Mouse (Mus musculus): ENCODE measurements around the gene Pheta2. TPM values are rescaled to one million over a fixed set of nuclear protein-coding genes. Genes with fewer than 3 reads are reported as not detected.

Gene Pheta2
- polyA plus RNA-seq, 1 experiment from 2014 or later = 1.4 TPM

GRCm38 (mm10) chr15:82335194-82335593 lies 3.5 kb upstream of the Pheta2 start:
- no peaks in the 10 kb centered on the region for H3K9me3 ChIP-seq
- no peaks in the 10 kb centered on the region; the same call in 1 of the 2 replicates for H3K27me3 ChIP-seq
- ATAC-seq (replicated peaks) = no peak
- H3K4me1 ChIP-seq = peaks cover 8% of the 10 kb centered on the region
- no peak overlapping the region for H3K9ac ChIP-seq (replicated peaks)
- WGBS = 96% methylated on average over 4 of the region's 4 CpGs
- H3K4me3 ChIP-seq = no peak overlapping the region
- no peak overlapping the region for H3K4me2 ChIP-seq (replicated peaks)
- no peak overlapping the region for H3K27ac ChIP-seq (replicated peaks)
- H3K36me3 ChIP-seq = no peaks in the 10 kb centered on the region

- H3K27ac ChIP-seq (replicated peaks) = no peak overlapping the region
- H3K27me3 ChIP-seq = peaks cover 12% of the 10 kb centered on the region
- no peak overlapping the region for H3K4me2 ChIP-seq (replicated peaks)
- H3K9me3 ChIP-seq = no peaks in the 10 kb centered on the region
- peaks cover 15% of the 10 kb centered on the region for H3K4me1 ChIP-seq
- H3K9ac ChIP-seq (replicated peaks) = no peak overlapping the region
- no peaks in the 10 kb centered on the region for H3K36me3 ChIP-seq
- H3K4me3 ChIP-seq = no peak overlapping the region
- 64% methylated on average over 12 of the region's 12 CpGs for WGBS
- ATAC-seq (replicated peaks) = no peak
Observed at GRCm38 (mm10) chr15:82336629-82337028, 2.1 kb upstream of the Pheta2 start.

GRCm38 (mm10) chr15:82337875-82338274 lies 867 bp upstream of the Pheta2 start:
- peak overlapping the region; percentile 59 for H3K9ac ChIP-seq (replicated peaks)
- no peaks in the 10 kb centered on the region for H3K9me3 ChIP-seq
- 37% methylated on average over 4 of the region's 4 CpGs for WGBS
- H3K4me2 ChIP-seq (replicated peaks) = peak overlapping the region; percentile 54
- H3K4me3 ChIP-seq = peak overlapping the region; percentile 51
- peaks cover 15% of the 10 kb centered on the region for H3K4me1 ChIP-seq
- H3K36me3 ChIP-seq = no peaks in the 10 kb centered on the region
- H3K27me3 ChIP-seq = peaks cover 15% of the 10 kb centered on the region
- H3K27ac ChIP-seq (replicated peaks) = no peak overlapping the region
- ATAC-seq (replicated peaks) = no peak

- WGBS = 56% methylated on average over 10 of the region's 10 CpGs
- Histone ChIP-seq H3K27me3 (peaks cover 15% of the 10 kb centered on the region), H3K4me1 (peaks cover 15% of the 10 kb centered on the region), H3K27ac (replicated peaks) (no peak overlapping the region), H3K4me3 (peak overlapping the region; percentile 51), H3K9me3 (no peaks in the 10 kb centered on the region), H3K9ac (replicated peaks) (peak overlapping the region; percentile 59; the same call in 1 of the 2 replicates), H3K36me3 (no peaks in the 10 kb centered on the region), H3K4me2 (replicated peaks) (peak overlapping the region; percentile 54)
- ATAC-seq (replicated peaks) = 0 out of 2 replicates have a peak, but pooled peaks have one; percentile 2
Observed at GRCm38 (mm10) chr15:82339150-82339549, 408 bp downstream of the Pheta2 start.

- Histone ChIP-seq H3K36me3 (no peaks in the 10 kb centered on the region), H3K4me3 (no peak overlapping the region), H3K9ac (replicated peaks) (no peak overlapping the region), H3K4me1 (peaks cover 15% of the 10 kb centered on the region), H3K27ac (replicated peaks) (no peak overlapping the region), H3K4me2 (replicated peaks) (no peak overlapping the region), H3K27me3 (peaks cover 15% of the 10 kb centered on the region), H3K9me3 (no peaks in the 10 kb centered on the region)
- ATAC-seq (replicated peaks) = no peak
- WGBS = 86% methylated on average over 8 of the region's 8 CpGs
Observed at GRCm38 (mm10) chr15:82339634-82340254, 1.0 kb downstream of the Pheta2 start.

- peak overlapping the region; percentile 41 for H3K9ac ChIP-seq (replicated peaks)
- no peaks in the 10 kb centered on the region for H3K36me3 ChIP-seq
- H3K4me3 ChIP-seq = peak overlapping the region; percentile 28
- H3K9me3 ChIP-seq = no peaks in the 10 kb centered on the region
- ATAC-seq (replicated peaks) = no peak
- peak overlapping the region; percentile 46 for H3K4me2 ChIP-seq (replicated peaks)
- H3K4me1 ChIP-seq = peaks cover 15% of the 10 kb centered on the region
- 50% methylated on average over 21 of the region's 21 CpGs for WGBS
- H3K27ac ChIP-seq (replicated peaks) = no peak overlapping the region
- peaks cover 15% of the 10 kb centered on the region for H3K27me3 ChIP-seq
Observed at GRCm38 (mm10) chr15:82340414-82341035, 1.8 kb downstream of the Pheta2 start.

DNA sequence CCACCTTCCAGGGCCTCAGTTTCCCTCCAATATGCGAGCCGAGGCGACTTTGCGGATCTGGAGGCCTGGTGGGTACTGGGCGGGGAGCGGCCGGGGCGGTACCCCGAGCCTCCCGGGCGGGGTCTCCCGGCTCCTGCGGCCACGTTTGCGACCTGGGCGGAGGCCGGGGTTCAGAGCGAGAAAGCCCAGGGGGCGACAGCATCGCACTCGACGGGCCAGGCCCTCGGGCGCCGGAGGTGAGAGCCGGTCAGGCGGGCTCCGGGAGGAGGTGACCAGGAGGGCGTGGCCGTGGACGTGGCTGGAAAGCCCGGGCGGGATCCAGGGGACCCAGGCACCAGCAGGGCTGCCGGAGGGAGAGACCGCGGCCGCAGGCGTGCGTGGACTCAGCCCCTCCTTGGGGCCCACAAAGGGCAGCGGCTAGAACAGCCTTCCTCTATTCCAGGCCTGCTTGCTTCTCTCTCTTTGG lies 2.3 kb downstream of the Pheta2 start:
- Histone ChIP-seq H3K4me1 (peaks cover 15% of the 10 kb centered on the region), H3K36me3 (no peaks in the 10 kb centered on the region), H3K27ac (replicated peaks) (no peak overlapping the region), H3K9ac (replicated peaks) (peak overlapping the region; percentile 41), H3K4me2 (replicated peaks) (peak overlapping the region; percentile 46), H3K9me3 (no peaks in the 10 kb centered on the region), H3K27me3 (peaks cover 15% of the 10 kb centered on the region), H3K4me3 (peak overlapping the region; percentile 28)
- ATAC-seq (replicated peaks) = no peak
- WGBS = 3% methylated on average over 40 of the region's 40 CpGs

DNA sequence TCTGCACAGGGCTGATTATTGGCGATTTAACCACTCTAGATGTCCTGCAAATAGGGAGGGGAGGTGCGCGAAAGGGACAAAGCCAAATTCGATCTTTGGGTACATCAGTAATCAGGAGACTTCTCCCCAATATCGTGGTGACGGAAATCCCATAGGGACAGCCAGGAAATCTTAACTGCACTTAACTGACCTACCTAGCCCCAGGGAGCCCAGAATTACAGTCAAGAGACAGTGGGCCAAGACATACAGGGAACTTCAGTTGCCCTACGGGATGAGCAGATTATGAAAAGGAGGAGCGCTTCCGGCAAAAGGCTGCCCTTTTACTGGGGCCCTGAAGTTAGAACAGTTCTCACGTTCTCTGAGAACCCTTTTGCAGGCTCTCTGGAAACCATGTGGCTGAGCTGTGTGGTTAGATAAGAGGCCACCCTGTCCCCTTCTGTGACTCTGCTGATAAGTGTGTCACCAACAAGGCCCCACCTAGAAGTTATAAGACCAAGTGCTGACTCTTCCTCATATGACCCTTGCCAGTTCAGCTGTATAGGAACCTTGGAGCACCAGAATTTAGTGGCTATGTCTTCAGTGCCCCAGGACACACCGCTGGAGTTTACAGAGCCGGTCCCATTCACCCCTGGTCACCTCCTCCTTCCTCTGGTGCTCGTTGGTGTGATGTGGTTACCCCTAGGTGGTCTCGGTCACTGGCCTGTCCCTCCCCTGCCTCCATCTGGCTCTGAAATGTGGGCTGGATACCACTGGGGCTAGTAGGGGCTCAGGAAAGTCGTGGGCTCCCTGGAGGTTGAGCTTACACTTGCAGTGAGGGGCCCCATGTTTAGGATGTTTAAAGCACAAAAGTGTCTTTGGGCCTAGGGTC lies 3.2 kb downstream of the Pheta2 start:
- no peaks in the 10 kb centered on the region for H3K9me3 ChIP-seq
- no peak overlapping the region for H3K9ac ChIP-seq (replicated peaks)
- no peak for ATAC-seq (replicated peaks)
- H3K4me1 ChIP-seq = peaks cover 20% of the 10 kb centered on the region
- no peak overlapping the region for H3K4me3 ChIP-seq
- peaks cover 15% of the 10 kb centered on the region for H3K27me3 ChIP-seq
- WGBS = 72% methylated on average over 15 of the region's 15 CpGs
- H3K36me3 ChIP-seq = no peaks in the 10 kb centered on the region
- no peak overlapping the region for H3K27ac ChIP-seq (replicated peaks)
- H3K4me2 ChIP-seq (replicated peaks) = no peak overlapping the region

DNA sequence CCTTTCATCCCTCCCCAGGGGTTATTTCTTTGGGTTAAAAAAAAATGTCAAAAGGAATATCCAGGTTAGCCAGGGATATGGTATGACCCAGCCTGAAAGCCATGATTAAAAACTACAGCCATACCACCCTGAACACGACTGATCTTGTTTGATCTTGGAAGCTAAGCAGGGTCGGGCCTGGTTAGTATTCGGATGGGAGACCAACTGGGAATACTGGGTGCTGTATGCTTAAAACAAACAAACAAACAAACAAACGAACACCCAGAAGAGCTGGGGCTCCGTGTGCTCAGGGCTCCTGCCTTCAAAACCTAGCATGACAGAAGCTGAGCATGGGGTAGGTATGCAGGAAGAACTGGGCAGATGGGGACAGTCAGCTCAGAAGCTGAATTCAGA lies 3.8 kb downstream of the Pheta2 start:
- Histone ChIP-seq H3K9ac (replicated peaks) (no peak overlapping the region), H3K36me3 (no peaks in the 10 kb centered on the region), H3K4me1 (peaks cover 26% of the 10 kb centered on the region), H3K4me3 (no peak overlapping the region), H3K4me2 (replicated peaks) (no peak overlapping the region), H3K27me3 (peaks cover 15% of the 10 kb centered on the region), H3K27ac (replicated peaks) (no peak overlapping the region), H3K9me3 (no peaks in the 10 kb centered on the region)
- 85% methylated on average over 5 of the region's 5 CpGs for WGBS
- ATAC-seq (replicated peaks) = no peak

- Histone ChIP-seq H3K9me3 (no peaks in the 10 kb centered on the region), H3K9ac (replicated peaks) (no peak overlapping the region), H3K27me3 (peaks cover 15% of the 10 kb centered on the region), H3K27ac (replicated peaks) (no peak overlapping the region), H3K4me3 (no peak overlapping the region), H3K36me3 (peaks cover 10% of the 10 kb centered on the region), H3K4me2 (replicated peaks) (no peak overlapping the region), H3K4me1 (peaks cover 24% of the 10 kb centered on the region)
- 88% methylated on average over 27 of the region's 27 CpGs for WGBS
- no peak for ATAC-seq (replicated peaks)
Observed at GRCm38 (mm10) chr15:82343368-82344287, 4.9 kb downstream of the Pheta2 start.

GRCm38 (mm10) chr15:82344971-82345370 lies 6.2 kb downstream of the Pheta2 start:
- Histone ChIP-seq H3K4me2 (replicated peaks) (no peak overlapping the region), H3K4me1 (peaks cover 24% of the 10 kb centered on the region), H3K4me3 (no peak overlapping the region), H3K27me3 (peaks cover 15% of the 10 kb centered on the region), H3K36me3 (peaks cover 23% of the 10 kb centered on the region), H3K9ac (replicated peaks) (no peak overlapping the region), H3K9me3 (no peaks in the 10 kb centered on the region), H3K27ac (replicated peaks) (peak overlapping the region; percentile 21; the same call in 1 of the 2 replicates)
- no peak for ATAC-seq (replicated peaks)
- 95% methylated on average over 6 of the region's 6 CpGs for WGBS
